Mouse (Mus musculus) megakaryocyte, embryonic 14.5 days (primary cell): ENCODE measurements around the gene Rhobtb1.

Source experiments
- FLI1 ChIP-seq: IDR thresholded peaks from 2 replicates; pipeline ENCODE4 v1.6.1; 2012; ENCODE audit warnings: low read length, inconsistent platforms, mixed read lengths
- GATA1 ChIP-seq: IDR thresholded peaks from 3 replicates; pipeline ENCODE4 v1.6.1; 2012; ENCODE audit warnings: mixed read lengths, low read length, inconsistent platforms, borderline replicate concordance

DNA sequence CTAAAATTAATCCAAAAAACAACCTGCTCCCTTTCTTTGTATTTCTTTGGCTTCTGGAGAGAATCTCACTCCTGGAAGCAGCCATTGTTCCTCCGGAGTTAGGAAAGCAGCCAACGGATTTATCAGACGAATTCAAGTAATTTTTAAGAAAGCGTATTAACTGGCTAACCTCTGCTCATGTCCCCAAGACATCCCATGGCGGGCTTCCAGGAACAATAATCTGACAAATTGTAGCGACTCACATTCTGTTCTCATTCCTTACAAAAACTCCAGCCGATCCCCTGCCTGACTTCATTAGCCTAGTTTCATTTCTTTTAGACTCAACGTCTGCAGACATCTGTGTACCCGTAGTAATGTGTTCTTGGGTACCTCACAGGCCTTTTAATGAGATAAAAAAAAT is 107.4 kb downstream of the Rhobtb1 start:
- TF ChIP-seq GATA1, result no peak
- TF ChIP-seq FLI1, result no peak
